Mouse (Mus musculus): ENCODE measurements around the gene Abhd4. TPM values are rescaled to one million over a fixed set of nuclear protein-coding genes. Genes with fewer than 3 reads are reported as not detected.

The Abhd4 gene
- total RNA-seq, 2 experiments from 2014 or later = 46.7 to 49.3 TPM

DNA sequence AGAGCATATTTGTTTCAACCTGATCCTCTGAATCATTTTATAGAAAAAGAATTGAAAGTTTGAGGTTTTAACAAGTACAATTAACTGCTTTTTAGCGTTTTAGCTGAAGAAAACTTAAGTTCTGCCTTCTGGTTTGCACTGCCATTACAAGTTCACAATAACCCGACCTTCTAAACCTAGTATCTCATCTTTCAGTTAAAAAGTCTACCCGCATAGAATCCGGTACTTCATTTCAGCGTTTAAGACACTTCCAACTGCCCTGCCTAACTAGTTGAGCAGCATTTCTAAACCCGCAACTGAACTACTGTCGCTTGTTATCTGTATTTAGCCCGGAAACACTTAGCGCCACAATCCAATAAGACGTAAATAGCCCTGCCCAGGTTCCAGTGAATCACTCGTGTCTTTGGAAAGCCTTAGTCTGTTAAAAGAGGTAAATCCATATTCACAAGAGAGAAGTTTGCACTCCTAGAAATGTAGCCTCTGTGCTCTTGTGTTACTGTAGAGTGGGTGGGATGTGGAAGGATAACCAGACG lies 748 bp downstream of the Abhd4 start:
- intact Hi-C loops (cut with DNase I) = loop anchor here (5.0 kb wide), 2 partner anchors 158 to 173 kb away; partner anchors contain the start of gene Mrpl52
- TF ChIP-seq CTCF (IDR thresholded peaks at IDR 0.05) = no peak
- Histone ChIP-seq H3K4me3 (peak overlapping the region; percentile 81), H3K27ac (no peak overlapping the region; the same call in 1 of the 2 replicates)
- no peak for DNase-seq (ENCODE audit: extremely low spot score in 1 of 2, low spot score in 2 of 2)

GRCm38 (mm10) chr14:54258131-54258670 lies 4.2 kb downstream of the Abhd4 start:
- H3K27ac ChIP-seq = no peak overlapping the region
- intact Hi-C loops (cut with DNase I) = loop anchor here (2.0 kb wide), 1 partner anchor 103 kb away; the partner anchor contains the start of gene Oxa1l
- TF ChIP-seq CTCF (IDR thresholded peaks at IDR 0.05) = no peak
- no peak for DNase-seq (ENCODE audit: extremely low spot score in 1 of 2, low spot score in 2 of 2)
- H3K4me3 ChIP-seq = no peak overlapping the region

DNA sequence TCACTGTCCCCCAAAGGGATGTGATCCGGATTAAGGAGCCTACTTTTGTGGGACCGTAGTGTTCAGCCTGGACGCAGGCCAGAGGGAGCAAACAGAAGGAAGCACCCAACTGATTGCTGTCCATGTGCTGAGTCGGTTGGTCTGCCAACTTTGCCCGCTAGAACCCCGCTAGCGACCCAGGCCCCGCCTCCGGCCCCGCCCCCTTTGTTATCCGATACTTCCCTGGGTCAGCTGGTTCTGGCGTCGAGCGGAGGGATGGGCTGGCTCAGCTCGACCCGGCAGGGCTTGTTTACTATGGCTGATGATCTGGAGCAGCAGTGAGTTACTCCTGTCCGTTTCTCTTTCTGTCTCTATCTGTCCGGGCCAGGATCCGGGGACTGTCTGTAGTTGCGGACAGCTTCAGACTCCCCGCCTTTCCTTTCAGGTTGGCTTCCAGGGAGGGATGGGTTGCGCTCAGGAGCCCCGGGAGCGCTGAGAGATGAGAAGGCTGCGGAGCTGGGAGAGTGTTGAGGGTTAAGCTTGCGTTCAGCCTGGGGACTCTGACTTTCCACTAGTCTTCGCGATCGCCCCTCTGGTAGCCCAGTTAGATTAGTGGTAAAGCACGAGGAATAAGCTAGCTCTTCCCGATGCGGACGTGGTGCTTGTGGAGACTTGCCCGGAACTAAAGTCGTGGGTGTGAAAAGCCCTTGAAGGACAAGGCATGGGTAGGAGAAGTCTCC lies 5.2 kb downstream of the Abhd4 start:
- intact Hi-C loops (cut with DNase I) = loop anchor here (2.0 kb wide), 1 partner anchor 102 kb away; the partner anchor contains the start of gene Oxa1l
- H3K4me3 ChIP-seq = peak overlapping the region; percentile 72
- TF ChIP-seq CTCF (IDR thresholded peaks at IDR 0.05) = no peak
- DNase-seq (ENCODE audit: extremely low spot score in 1 of 2, low spot score in 2 of 2) = peak; percentile 80 to 85
- H3K27ac ChIP-seq = peak overlapping the region; percentile 42

GRCm38 (mm10) chr14:54259722-54260085 lies 5.7 kb downstream of the Abhd4 start:
- no peak for DNase-seq (ENCODE audit: extremely low spot score in 1 of 2, low spot score in 2 of 2)
- Histone ChIP-seq H3K27ac (no peak overlapping the region; the same call in 1 of the 2 replicates), H3K4me3 (peak overlapping the region; percentile 72)
- intact Hi-C loops (cut with DNase I) = loop anchor here (2.0 kb wide), 1 partner anchor 101 kb away; the partner anchor contains the start of gene Oxa1l
- TF ChIP-seq CTCF (IDR thresholded peaks at IDR 0.05) = no peak

DNA sequence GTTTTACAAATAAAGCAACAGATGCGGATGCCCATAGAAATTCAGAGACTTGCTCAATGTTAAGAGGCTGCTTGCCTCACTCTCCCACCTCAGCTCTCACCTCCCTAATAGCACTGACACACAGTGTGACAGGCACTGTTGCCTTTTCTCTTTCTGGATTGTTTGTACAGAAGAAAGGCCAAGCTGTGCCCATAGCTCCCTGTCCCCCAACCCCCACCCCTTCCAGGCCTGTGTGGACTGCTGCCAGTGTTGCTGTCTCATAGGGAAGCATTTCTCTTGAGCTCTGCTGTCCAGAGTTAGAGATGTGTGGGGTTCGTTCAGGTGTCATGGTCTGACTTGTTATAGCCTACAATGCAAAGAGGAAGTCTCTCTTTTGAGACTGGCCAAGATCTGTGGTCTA lies 6.2 kb downstream of the Abhd4 start:
- intact Hi-C loops (cut with DNase I) = no loop called here
- H3K27ac ChIP-seq = no peak overlapping the region

DNA sequence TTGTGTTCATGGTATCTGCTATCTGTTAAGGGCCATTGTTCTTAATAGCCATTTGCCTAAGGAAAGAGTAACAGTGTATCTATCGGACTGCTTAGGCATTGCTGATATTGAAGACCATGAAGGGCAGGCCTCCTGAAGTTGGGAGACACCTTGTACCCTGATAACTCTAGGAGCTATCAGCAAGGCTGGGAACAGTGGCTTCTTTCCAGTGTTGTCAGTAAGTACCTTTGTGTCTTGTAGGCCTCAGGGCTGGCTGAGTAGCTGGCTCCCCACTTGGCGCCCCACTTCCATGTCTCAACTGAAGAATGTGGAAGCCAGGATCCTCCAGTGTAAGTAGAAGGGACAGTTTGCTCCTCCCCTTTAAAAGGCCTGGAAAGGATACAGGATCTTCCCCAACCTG lies 7.4 kb downstream of the Abhd4 start:
- intact Hi-C loops (cut with DNase I) = no loop called here
- Histone ChIP-seq H3K27ac (no peak overlapping the region), H3K4me3 (no peak overlapping the region)
- DNase-seq (ENCODE audit: extremely low spot score in 1 of 2, low spot score in 2 of 2) = no peak
- TF ChIP-seq CTCF (IDR thresholded peaks at IDR 0.05) = no peak

More for the DNA sequence above, 6.2 kb downstream of the Abhd4 start:
- DNase-seq (ENCODE audit: extremely low spot score in 1 of 2, low spot score in 2 of 2) = no peak
- TF ChIP-seq CTCF (IDR thresholded peaks at IDR 0.05) = no peak
- peak overlapping the region; percentile 72; the same call in 1 of the 2 replicates for H3K4me3 ChIP-seq

DNA sequence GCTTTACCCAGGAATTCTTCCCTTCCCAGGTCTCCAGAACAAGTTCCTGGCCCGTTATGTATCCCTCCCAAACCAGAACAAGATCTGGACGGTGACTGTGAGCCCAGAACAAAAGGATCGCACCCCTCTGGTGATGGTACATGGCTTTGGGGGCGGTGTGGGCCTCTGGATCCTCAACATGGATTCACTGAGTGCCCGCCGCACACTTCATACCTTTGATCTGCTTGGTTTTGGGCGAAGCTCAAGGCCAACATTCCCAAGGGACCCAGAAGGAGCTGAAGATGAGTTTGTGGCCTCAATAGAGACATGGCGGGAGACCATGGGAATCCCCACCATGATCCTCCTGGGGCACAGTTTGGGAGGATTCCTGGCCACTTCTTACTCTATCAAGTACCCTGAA lies 8.6 kb downstream of the Abhd4 start:
- H3K27ac ChIP-seq = no peak overlapping the region
- intact Hi-C loops (cut with DNase I) = no loop called here
- DNase-seq (ENCODE audit: extremely low spot score in 1 of 2, low spot score in 2 of 2) = no peak
- TF ChIP-seq CTCF (IDR thresholded peaks at IDR 0.05) = no peak
- no peak overlapping the region for H3K4me3 ChIP-seq

DNA sequence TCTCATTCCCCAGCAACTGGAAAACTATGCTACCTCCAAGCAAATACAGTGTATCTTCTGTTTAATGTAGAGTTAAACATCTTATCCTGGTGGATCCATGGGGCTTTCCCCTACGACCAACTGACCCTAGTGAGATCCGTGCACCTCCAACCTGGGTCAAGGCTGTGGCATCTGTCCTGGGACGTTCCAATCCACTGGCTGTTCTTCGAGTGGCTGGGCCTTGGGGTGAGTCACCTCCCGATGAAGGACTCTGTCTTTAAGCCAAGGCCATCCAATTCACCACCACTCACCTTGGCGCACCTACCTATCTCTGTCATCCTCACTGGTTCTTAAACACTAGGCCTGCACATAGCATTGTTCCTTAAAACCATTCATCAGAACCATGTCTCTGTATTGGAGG lies 9.1 kb downstream of the Abhd4 start:
- intact Hi-C loops (cut with DNase I) = no loop called here

GRCm38 (mm10) chr14:54264231-54264630 lies 10.2 kb downstream of the Abhd4 start:
- no peak overlapping the region for H3K4me3 ChIP-seq
- intact Hi-C loops (cut with DNase I) = no loop called here
- no peak overlapping the region for H3K27ac ChIP-seq
- DNase-seq (ENCODE audit: extremely low spot score in 1 of 2, low spot score in 2 of 2) = no peak
- TF ChIP-seq CTCF (IDR thresholded peaks at IDR 0.05) = no peak

More for the DNA sequence above, 9.1 kb downstream of the Abhd4 start:
- Histone ChIP-seq H3K4me3 (no peak overlapping the region), H3K27ac (no peak overlapping the region)
- DNase-seq (ENCODE audit: extremely low spot score in 1 of 2, low spot score in 2 of 2) = no peak
- TF ChIP-seq CTCF (IDR thresholded peaks at IDR 0.05) = no peak

GRCm38 (mm10) chr14:54265093-54265492 lies 11.1 kb downstream of the Abhd4 start:
- H3K4me3 ChIP-seq = no peak overlapping the region
- no peak for DNase-seq (ENCODE audit: extremely low spot score in 1 of 2, low spot score in 2 of 2)
- no peak overlapping the region for H3K27ac ChIP-seq
- no peak for TF ChIP-seq CTCF (IDR thresholded peaks at IDR 0.05)
- intact Hi-C loops (cut with DNase I) = no loop called here

- intact Hi-C loops (cut with DNase I) = no loop called here
- no peak for DNase-seq (ENCODE audit: extremely low spot score in 1 of 2, low spot score in 2 of 2)
- TF ChIP-seq CTCF (IDR thresholded peaks at IDR 0.05) = no peak
- Histone ChIP-seq H3K27ac (no peak overlapping the region), H3K4me3 (no peak overlapping the region)
Observed at GRCm38 (mm10) chr14:54265951-54266350, 12.0 kb downstream of the Abhd4 start.

GRCm38 (mm10) chr14:54267966-54268365 lies 14.0 kb downstream of the Abhd4 start:
- TF ChIP-seq CTCF (IDR thresholded peaks at IDR 0.05) = no peak
- Histone ChIP-seq H3K4me3 (no peak overlapping the region), H3K27ac (no peak overlapping the region)
- intact Hi-C loops (cut with DNase I) = no loop called here
- no peak for DNase-seq (ENCODE audit: extremely low spot score in 1 of 2, low spot score in 2 of 2)
